Mouse (Mus musculus): ENCODE data around the gene Tas2r143.

Tas2r143 gene

DNA sequence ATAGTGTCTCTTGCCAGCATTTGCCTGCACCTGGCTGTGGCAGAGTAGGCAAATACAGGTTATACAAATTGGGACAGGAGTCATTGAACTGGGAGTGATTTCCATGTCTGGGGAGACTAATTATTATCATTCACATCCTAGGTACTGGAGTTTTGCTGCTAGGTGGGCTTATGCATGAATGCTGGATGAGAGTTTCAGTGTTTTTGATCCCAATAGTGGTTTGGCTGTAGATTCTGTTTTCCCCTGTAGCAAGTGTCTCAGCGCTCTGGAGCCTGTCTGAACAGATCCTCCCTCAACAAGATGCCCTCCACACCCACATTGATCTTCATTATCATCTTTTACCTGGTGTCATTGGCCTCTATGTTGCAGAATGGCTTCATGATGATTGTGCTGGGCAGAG, at the start of gene Tas2r143:
TSS of gene Tas2r143 (plus strand) at position 301 of the 400 bp plus-strand sequence.
- DNase-seq (ENCODE audit: low spot score in 2 of 2): no peak

DNA sequence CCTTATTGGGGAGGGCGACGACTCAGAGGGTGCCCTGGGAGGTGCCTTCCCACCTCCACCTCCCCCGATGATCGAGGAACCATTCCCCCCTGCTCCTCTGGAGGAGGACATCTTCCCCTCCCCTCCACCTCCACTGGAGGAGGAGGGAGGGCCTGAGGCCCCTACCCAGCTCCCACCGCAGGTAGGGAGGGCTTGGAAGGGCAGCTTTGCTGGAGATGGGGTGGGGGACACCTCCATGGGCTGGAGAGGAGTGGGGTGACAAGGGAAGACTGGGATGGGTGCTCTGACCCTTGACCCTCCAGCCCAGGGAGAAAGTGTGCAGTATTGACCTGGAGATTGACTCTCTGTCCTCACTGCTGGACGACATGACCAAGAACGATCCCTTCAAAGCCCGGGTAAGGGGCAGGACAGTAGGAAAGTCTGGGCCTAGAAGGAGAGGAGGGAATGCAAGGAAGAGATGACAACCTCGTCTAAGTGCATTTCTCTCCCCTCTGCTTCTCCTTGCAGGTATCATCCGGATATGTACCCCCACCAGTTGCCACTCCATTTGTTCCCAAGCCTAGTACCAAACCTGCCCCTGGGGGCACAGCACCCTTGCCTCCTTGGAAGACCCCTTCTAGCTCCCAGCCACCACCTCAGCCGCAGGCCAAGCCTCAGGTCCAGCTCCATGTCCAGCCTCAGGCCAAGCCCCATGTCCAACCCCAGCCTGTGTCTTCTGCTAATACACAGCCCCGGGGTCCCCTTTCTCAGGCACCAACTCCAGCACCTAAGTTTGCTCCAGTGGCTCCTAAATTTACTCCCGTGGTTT, 48.9 kb upstream of the Tas2r143 start:
- no peak for DNase-seq (ENCODE audit: low spot score in 2 of 2)

- no peak for DNase-seq (ENCODE audit: low spot score in 2 of 2)
Measured at GRCm38 (mm10) chr6:42351776-42352485, 48.1 kb upstream of the Tas2r143 start.

- DNase-seq (ENCODE audit: low spot score in 2 of 2): no peak
Measured at GRCm38 (mm10) chr6:42352486-42352846, 47.6 kb upstream of the Tas2r143 start.

GRCm38 (mm10) chr6:42353180-42353579, 46.9 kb upstream of the Tas2r143 start:
- DNase-seq (ENCODE audit: low spot score in 2 of 2): no peak

DNA sequence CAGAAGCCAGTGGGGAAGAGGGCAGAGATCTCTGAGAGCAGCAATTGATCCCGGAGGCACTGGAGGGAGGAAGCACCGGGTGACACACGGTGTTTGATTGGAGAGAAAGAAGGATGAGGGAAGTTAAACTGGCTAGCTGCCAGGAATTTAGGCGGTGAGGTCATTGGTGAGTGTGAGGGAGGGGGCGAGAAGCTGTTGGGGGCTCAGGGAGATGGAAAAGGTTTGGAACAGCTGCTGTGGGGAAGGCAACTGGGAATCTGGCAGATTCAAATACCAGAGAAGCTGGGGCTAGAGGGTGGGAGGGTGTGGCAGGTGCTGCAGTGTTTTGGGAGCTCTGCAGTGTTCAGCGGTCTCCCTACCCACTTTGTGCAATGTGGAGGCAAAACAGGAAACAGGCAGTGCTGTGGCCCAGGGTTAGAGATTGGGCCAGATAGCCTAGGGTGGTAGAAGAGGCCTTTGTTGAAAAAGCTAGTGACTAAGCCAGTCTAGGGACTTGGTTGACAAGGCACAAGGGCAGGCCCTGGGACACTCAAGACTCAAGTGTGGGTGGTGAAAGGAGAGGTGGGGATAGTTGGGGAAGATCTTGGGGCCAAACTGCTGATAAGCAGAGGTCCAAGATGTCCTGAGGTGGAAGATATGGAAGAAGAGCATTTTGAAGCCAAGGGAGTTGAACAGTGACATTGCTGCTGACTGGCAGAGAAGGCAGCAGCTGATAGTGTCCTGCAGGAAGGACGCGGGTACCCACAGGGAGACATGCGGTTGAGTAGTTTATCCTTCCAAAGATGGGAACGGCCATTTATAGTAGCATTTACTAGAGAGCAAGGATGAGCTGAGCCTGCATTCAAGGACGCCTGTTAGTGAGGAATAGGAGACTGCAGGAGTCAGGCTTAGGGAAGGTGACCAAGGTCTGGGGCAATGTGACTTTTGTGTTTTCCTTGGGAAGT, 45.7 kb upstream of the Tas2r143 start:
- DNase-seq (ENCODE audit: low spot score in 2 of 2): no peak

GRCm38 (mm10) chr6:42355366-42355765, 44.7 kb upstream of the Tas2r143 start:
- DNase-seq (ENCODE audit: low spot score in 2 of 2): no peak

- DNase-seq (ENCODE audit: low spot score in 2 of 2): no peak
Measured at GRCm38 (mm10) chr6:42355794-42356600, 44.0 kb upstream of the Tas2r143 start.

DNA sequence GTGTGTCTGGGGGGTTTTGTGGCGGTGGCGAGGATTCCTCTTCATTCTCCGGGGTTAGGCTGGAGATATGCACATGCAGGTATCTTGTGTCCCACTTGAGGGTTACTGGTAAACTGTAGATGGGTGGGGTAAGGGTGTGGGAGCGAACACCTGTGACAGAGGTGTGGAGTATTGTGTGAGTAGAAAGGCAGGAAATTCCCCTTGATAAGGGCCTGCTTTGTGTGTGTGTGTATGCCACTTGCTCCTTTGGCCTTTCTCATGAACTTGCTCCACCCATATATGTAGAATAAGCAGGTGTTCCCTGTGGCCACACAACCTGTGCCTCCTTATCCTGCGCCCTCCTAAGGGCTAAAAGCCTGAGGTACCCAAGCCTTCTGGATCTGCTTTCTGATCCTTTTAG, 43.1 kb upstream of the Tas2r143 start:
- DNase-seq (ENCODE audit: low spot score in 2 of 2): no peak

DNA sequence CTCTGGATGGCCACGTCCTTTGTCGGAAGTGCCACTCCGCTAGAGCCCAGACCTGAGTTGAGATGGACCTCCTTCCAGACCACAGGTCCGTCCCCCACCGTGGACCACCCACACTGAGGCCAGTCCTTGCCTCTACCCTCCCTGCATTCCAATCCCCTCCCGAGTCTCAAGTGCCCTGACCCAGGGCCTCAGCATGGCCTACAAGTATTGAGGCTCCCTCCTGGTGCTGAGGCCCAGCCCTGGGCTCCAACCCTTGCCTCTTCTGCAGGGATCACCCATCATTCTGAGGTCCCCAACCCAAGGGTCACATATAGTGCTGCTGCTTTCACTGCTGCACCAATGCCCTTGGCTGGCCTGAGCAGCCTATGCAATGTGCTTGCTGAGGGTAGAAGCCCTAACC, 42.1 kb upstream of the Tas2r143 start:
- no peak for DNase-seq (ENCODE audit: low spot score in 2 of 2)

GRCm38 (mm10) chr6:42358901-42359300, 41.1 kb upstream of the Tas2r143 start:
- no peak for DNase-seq (ENCODE audit: low spot score in 2 of 2)

GRCm38 (mm10) chr6:42359364-42360147, 40.5 kb upstream of the Tas2r143 start:
- DNase-seq (ENCODE audit: low spot score in 2 of 2): no peak

- no peak for DNase-seq (ENCODE audit: low spot score in 2 of 2)
Measured at GRCm38 (mm10) chr6:42360231-42360840, 39.7 kb upstream of the Tas2r143 start.

GRCm38 (mm10) chr6:42361041-42361895, 38.8 kb upstream of the Tas2r143 start:
- DNase-seq (ENCODE audit: low spot score in 2 of 2): no peak

DNA sequence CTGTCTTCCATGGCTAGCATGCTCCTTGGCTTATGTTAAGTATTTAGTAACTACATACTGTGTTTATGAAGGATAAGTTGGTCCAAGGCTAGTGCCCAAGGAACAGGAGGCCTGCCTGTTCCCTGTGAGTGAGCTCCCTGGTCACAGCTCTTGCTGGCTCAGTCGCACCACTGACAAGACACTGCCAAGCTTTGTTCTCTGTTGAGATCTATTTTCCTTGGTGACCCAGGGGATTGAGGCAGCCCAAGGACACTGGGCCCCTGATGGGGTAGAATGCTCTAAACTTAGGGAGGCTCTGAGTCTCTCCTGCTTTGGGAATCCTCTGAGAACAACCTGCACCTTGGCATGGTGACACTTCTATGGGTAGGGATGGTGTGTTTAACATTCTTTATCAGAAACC, 38.0 kb upstream of the Tas2r143 start:
- no peak for DNase-seq (ENCODE audit: low spot score in 2 of 2)

DNA sequence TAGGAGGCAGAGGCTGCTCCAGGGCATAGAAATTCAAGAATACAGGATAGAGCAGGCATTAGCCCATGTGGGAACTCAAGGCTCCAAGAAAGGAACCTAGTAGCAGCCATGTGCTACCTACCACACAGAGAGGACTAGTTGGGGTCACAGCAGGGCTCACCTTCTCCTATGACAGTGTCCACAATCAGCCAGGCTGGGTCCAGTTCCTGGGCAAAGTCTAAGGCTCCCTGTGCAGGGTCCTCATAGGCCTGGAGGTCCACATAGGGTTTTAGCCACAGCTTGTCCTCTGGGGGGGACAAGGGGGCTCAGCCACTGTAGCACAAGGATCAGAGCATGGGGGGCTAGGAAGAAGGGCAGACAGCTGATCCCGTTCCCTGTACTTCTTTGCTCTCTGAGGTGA, 37.5 kb upstream of the Tas2r143 start:
- no peak for DNase-seq (ENCODE audit: low spot score in 2 of 2)

DNA sequence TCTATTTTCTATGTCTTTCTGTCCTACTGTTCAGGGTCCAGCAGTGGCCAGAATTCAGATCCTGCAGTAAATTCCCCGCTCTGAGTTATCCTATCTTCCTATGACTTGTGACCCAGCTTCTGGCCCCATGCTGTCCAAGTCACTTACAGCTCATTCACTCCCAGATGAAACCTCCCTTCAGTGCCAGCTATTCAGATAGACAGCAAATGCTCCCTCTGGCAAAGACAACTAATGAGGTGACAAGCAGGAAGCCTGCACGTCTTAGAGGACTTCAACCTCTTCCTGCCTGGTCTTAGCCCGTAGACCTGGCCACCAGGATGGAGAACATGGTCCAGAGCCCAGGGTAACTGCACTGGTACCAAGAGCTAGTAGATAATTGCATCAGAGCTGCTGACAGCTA, 37.1 kb upstream of the Tas2r143 start:
- no peak for DNase-seq (ENCODE audit: low spot score in 2 of 2)

- DNase-seq (ENCODE audit: low spot score in 2 of 2): no peak
Measured at GRCm38 (mm10) chr6:42364066-42364465, 36.0 kb upstream of the Tas2r143 start.

DNA sequence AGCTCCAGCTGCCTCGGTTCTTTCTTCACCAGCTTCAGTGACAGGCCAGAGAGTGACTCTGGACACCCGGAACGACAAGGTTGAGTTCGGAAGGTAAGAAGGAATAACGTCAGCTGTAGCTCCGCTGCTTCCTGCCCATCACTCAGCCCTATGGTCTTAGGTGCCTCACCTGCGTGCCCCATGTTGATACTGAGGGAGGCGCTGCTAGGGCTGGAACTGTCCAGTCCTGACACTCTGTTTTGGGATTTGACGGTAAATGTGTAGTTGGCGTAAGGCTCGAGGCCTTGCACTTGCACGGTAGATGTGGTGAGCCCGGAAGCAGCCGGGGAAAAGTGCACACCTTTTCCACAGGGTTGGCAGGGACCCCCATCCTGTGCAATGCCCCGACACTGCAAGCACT, 35.4 kb upstream of the Tas2r143 start:
- no peak for DNase-seq (ENCODE audit: low spot score in 2 of 2)

All from right cerebral cortex, postnatal 36 days (tissue).